Mouse (Mus musculus): Measurements from ENCODE around the gene Esp16. TPM values are rescaled to one million over a fixed set of nuclear protein-coding genes. Genes with fewer than 3 reads are reported as not detected.
"Not testable (repeated sequence)": the region's sequence is repeated elsewhere in the genome, so short reads cannot be mapped to it uniquely, and the experiment has no call there.

The Esp16 gene
- not detected for total RNA-seq (2018; cell fraction: chromatin; rRNA removed)
- total RNA-seq (2018; cell fraction: cytosol; rRNA removed), result not detected
- not detected for total RNA-seq (2018; cell fraction: nucleus; rRNA removed)
- not detected in 3 replicates for polyA plus RNA-seq (2018)

- H3K79me2 ChIP-seq (ENCODE audit: inconsistent target); H3K27ac ChIP-seq; H3K36me3 ChIP-seq (ENCODE audit: inconsistent target); H3K4me3 ChIP-seq (ENCODE audit: inconsistent target): not testable (repeated sequence)
- WGBS (ENCODE audit: missing documents), result 76% methylated on average over 6 of the region's 6 CpGs
These were observed at the start of gene Esp16 for GRCm38 (mm10) chr17:39535842-39536241. Gene Esp16, plus strand, starts transcription at chr17:39536142.

- not testable (repeated sequence) for H3K36me3 ChIP-seq (ENCODE audit: inconsistent target); H3K4me3 ChIP-seq (ENCODE audit: inconsistent target); H3K79me2 ChIP-seq (ENCODE audit: inconsistent target); H3K27ac ChIP-seq
These were observed 37.9 kb upstream of the Esp16 start for GRCm38 (mm10) chr17:39498043-39498442.

Other genes with a start within 250 kb of the Esp16 start
- gene Esp18, start 129.8 kb upstream of the Esp16 start, polyA plus RNA-seq (2018), result not detected in 3 replicates
- not detected in 3 replicates for gene Esp15, start 104.8 kb downstream of the Esp16 start, polyA plus RNA-seq (2018)